Mouse (Mus musculus): ENCODE data around the gene Larp1b. TPM values are rescaled to one million over a fixed set of nuclear protein-coding genes. Genes with fewer than 3 reads are reported as not detected.

Larp1b gene
- 18.6 TPM for total RNA-seq (2023)

GRCm38 (mm10) chr3:40949170-40949902 is at the start of gene Larp1b:
Larp1b (plus strand) TSS chr3:40949828.

GRCm38 (mm10) chr3:40902443-40902842 is 47.2 kb upstream of the Larp1b start, which contains the start of gene 1700034I23Rik:
1700034I23Rik (minus strand) TSS chr3:40902543.

GRCm38 (mm10) chr3:41082885-41083789 is 133.5 kb downstream of the Larp1b start, which contains the start of gene Pgrmc2:
Pgrmc2 (minus strand) TSS chr3:41083046.

Other genes with a start within 250 kb of the Larp1b start
- gene Slc25a31, start 241.0 kb upstream of the Larp1b start, total RNA-seq (2023): 0.24 TPM
- 24.7 TPM for gene Hspa4l, start 205.3 kb upstream of the Larp1b start, total RNA-seq (2023)
- 16.6 TPM for gene Plk4, start 149.8 kb upstream of the Larp1b start, total RNA-seq (2023)
- 16.2 TPM for gene Mfsd8, start 102.9 kb upstream of the Larp1b start, total RNA-seq (2023)
- gene Abhd18, start 102.9 kb upstream of the Larp1b start, total RNA-seq (2023): 14.7 TPM
- gene 1700034I23Rik, start 47.3 kb upstream of the Larp1b start, total RNA-seq (2023): not detected
- gene Pgrmc2, start 133.2 kb downstream of the Larp1b start, total RNA-seq (2023): 23.3 TPM